Mouse (Mus musculus) gastrocnemius, adult 18-20 months (tissue): Measurements from ENCODE around the gene Tmc7. TPM values are rescaled to one million over a fixed set of nuclear protein-coding genes. Genes with fewer than 3 reads are reported as not detected.

Experiments used
- DNase-seq: peaks from one replicate; pipeline ENCODE4 v3.0.0; 2021; ENCODE audit warnings: low spot score
- total RNA-seq, 2 experiments: library from RNA; stranded (reverse); gene quantifications; 2 replicates each; pipeline ENCODE4 v1.2.3; 2021

The Tmc7 gene
- total RNA-seq, 2 experiments from 2014 or later = 9.6 to 13.1 TPM

- DNase-seq = no peak
Measured at GRCm38 (mm10) chr7:118503844-118504243, 80.7 kb downstream of the Tmc7 start.

GRCm38 (mm10) chr7:118502333-118502732 is 82.2 kb downstream of the Tmc7 start:
- no peak for DNase-seq

- peak; percentile 22 for DNase-seq
Measured at GRCm38 (mm10) chr7:118499784-118500435, 84.6 kb downstream of the Tmc7 start.

DNA sequence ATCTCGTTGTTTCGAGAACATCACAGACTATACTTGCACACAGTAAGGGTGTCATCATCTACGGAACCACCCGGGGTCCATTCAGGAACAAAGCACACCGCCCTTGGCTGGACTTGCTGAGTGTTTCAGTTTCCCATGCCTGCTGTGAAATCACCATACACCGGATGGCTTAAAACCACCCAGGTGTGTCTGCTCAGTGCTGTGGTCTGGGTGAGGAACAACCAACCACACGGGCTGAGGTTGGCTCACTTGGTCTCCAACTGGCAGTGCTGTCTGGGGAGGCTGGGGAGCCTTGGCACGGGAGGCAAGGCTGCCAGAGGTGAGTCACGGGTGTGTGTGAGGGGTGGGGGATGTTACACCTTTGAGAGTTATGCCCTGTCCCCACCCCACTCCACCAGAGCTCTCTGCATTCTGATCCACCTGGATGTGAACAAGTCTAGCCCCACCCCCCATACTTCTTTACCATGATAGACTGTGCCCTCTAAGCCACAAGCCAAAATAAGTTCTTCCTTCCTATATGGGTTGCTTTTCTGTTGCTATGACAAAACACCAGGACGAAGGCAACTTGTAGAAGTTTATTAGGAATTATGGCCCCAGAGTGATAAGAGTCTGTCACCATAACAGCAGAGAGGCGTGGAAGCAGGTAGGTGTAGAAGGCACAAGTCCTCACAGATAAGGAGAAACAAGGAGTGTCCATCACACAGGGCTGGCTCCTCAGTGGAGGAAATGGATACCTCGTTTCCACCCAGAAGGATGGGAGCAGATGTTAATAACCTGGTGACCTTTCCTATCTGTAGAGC is 85.4 kb downstream of the Tmc7 start:
- DNase-seq = no peak

GRCm38 (mm10) chr7:118494892-118495579 is 89.5 kb downstream of the Tmc7 start:
- no peak for DNase-seq

GRCm38 (mm10) chr7:118493892-118494291 is 90.6 kb downstream of the Tmc7 start:
- no peak for DNase-seq

DNA sequence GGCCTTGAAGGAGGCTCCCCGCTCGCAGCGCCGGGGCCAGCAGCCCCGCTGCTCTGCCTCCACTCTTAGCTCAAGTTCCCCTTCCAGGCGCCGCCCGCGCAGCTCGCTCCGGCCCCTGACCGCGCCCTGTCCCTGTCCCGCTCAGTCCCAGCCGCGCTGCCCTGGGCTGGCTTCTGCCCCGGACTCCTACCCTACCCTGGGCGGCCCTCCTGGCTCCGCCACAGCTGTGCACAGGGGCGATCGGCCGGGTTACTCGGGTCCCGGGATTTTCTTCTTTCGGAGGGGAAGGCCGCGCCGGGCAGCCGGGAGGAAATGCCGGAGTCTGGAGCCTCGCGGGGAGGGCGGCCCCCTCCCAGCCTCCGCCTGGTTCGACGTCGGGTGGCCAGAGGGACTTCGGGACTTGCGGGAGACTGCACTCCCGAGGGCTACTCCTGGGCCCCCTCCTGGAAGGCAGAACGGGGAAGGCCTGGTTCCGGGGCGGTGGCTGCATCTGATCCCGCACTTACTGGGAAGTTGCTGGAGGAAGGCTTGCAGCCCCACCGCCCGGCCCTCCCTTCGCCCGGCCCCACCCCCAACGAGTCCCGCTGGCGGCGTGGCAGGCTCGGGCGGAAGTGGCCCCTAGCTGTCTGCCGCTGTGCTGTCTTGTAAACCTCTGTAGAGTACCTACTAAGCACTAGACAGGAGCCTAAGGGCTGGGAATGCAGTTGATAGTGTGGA is 92.9 kb downstream of the Tmc7 start, which contains the start of gene Itpripl2:
Itpripl2 (minus strand) TSS at position 545 of the 717 bp plus-strand sequence.
- peak; percentile 75 for DNase-seq

DNA sequence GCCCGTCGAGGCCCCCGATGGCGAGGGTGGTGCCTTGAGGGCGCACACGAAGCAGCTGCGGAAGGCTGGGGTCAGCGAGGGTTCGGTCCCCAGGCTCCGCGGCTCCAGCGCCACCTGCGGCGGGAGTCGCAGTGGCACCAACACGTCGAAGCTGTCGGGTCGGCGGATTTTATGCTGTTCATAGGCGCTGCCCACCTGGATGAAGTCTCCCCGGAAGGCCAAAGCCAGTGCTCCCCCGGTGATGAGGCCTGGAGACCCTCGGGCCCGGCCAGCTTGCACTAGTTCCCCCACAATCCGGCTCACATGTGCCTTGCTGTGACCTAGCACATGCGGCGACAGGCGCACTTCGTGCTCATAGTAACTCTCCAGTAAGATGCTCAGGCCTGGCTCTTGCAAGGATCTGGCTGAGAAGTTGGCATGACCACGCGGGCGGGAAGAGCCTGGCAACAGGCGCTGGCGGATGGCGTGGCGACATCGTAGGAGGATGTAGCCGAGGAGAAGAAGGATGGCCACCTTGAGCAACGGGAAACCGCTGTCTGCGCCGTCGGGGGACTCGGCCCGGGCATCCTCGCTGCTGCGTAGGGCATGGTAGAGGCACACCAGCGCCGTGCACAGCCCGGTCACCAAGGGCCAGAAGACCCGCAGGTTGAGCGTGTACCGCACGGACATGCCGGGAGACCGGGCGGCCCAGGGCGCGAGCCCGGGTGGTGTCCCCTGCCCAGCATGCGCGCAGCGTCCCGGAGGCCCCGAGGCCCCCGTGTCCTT is 93.7 kb downstream of the Tmc7 start:
- DNase-seq = peak; percentile 11

DNA sequence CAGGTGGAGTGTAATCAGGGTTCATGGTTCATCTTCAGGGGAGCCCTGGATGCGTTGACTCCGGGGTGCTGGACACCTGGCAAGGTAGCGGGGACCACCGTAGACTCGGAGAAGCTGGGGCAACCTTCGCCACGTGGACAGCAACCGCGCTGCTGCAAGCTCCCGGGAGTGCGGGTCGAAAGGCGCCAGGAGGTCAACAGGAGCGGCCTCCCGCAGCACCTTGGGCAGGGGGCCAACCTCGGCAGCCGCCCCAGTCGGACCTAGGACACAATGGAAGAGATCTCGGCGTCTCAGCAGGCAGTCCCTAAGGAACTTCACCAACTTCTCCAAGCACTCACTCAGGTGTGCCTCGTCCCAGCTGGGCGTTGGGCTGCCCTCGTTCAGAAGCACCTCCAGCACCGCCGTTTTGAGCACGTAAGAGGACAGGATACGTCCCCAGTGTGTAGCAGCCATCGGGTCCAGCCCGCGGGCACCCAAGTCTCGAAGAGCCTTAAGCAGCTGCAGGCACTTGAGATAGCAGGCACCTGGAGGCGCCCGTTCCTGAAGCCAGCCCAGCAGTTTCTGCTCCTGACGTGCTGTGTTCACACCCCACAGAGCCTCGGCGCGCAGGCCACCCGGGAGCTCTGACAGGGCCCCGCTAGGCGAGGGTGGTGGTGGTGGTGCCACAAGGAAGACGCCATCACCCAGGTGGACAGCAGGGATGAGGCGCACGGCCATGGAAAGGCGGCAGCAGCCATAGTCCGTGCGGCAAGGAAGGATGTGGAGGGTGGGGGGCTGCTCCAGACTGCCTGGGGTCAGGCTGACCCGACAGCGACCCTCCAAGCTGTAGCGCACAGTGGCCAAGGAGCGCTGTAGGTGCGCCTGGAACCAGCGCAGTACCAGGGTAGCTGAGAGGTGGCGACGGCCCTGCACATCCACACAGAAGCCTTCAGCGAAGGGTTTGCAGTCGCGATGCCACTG is 94.5 kb downstream of the Tmc7 start:
- DNase-seq = no peak

GRCm38 (mm10) chr7:118488060-118488664 is 96.4 kb downstream of the Tmc7 start:
- no peak for DNase-seq

DNA sequence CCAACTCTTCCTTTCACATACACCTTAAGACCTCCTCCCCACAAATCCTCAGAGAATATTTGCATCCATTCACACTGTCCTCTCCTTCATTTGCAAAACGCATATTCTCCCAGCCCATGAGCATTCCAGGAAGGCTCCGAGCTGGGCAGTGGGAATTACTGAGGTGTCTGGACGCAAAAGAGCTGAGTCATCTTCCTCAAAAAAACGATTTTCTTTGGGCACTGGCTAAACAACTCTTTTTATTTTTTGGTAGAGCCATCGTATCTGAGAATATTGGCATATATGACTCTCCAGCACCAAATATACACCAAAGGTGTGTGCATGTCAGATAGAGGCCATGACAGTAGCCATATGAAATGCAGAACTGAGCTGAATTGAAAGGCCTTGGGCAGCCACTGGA is 97.6 kb downstream of the Tmc7 start:
- DNase-seq = no peak

Other genes with a start within 250 kb of the Tmc7 start
- gene Syt17, start 136.5 kb downstream of the Tmc7 start, total RNA-seq = under 1 TPM; 0.25 to 0.52 TPM
- gene Itpripl2, start 92.8 kb downstream of the Tmc7 start, total RNA-seq = 1 to 10 TPM; 5.2 to 8.2 TPM
- 10 to 100 TPM; 46.4 to 57.7 TPM for gene Coq7, start 51.4 kb downstream of the Tmc7 start, total RNA-seq
- not detected for gene Tmc5, start 12.6 kb upstream of the Tmc7 start, total RNA-seq
- 10 to 100 TPM; 45.4 to 45.7 TPM for gene Gde1, start 121.0 kb upstream of the Tmc7 start, total RNA-seq
- 1 to 10 TPM; 2.0 to 3.2 TPM for gene Ccp110, start 127.8 kb upstream of the Tmc7 start, total RNA-seq
- 10 to 100 TPM; 20.4 to 20.5 TPM for gene Vps35l, start 155.5 kb upstream of the Tmc7 start, total RNA-seq